Mouse (Mus musculus) kidney, embryonic 16.5 days (tissue): ENCODE measurements around the gene Cyp2c68. TPM values are rescaled to one million over a fixed set of nuclear protein-coding genes. Genes with fewer than 3 reads are reported as not detected.

Source experiments
- polyA plus RNA-seq: library from polyadenylated mRNA; unstranded; fragments of >200 nt; fragmentation: Nextera tagmentation; extraction: Ambion mirVana; gene quantifications from 2 replicates; pipeline ENCODE4 v1.2.1, GENCODE M21; 2015

The Cyp2c68 gene
- polyA plus RNA-seq, 1 experiment from 2014 or later: 0.44 TPM

Other genes with a start within 250 kb of the Cyp2c68 start
- gene Cyp2c39, start 230.2 kb downstream of the Cyp2c68 start, polyA plus RNA-seq: not detected in 2 replicates
- gene Cyp2c67, start 92.0 kb downstream of the Cyp2c68 start, polyA plus RNA-seq: not detected in 2 replicates
- gene Cyp2c40, start 71.8 kb upstream of the Cyp2c68 start, polyA plus RNA-seq: not detected in 2 replicates
- gene Cyp2c69, start 145.7 kb upstream of the Cyp2c68 start, polyA plus RNA-seq: not detected in 2 replicates